Mouse (Mus musculus) right cerebral cortex, adult 18-20 months (tissue): ENCODE measurements at regions not wholly inside any gene's neighbourhood (a gene's known extent, or its start where the extent isn't known, plus 50 kb on each side); places are given as distances from the start of the nearest gene placed in this dataset.

Source experiments
- DNase-seq: peaks from one replicate; pipeline ENCODE4 v3.0.0; 2022; ENCODE audit warnings: mixed read lengths

- DNase-seq, result no peak
Observed at GRCm38 (mm10) chr4:69971721-69972120, 438.5 kb downstream of the Cdk5rap2 start.

- no peak for DNase-seq
Observed at GRCm38 (mm10) chr4:69968424-69968823, 441.8 kb downstream of the Cdk5rap2 start.
